Mouse (Mus musculus): ENCODE measurements around the gene Nbea.

DNA sequence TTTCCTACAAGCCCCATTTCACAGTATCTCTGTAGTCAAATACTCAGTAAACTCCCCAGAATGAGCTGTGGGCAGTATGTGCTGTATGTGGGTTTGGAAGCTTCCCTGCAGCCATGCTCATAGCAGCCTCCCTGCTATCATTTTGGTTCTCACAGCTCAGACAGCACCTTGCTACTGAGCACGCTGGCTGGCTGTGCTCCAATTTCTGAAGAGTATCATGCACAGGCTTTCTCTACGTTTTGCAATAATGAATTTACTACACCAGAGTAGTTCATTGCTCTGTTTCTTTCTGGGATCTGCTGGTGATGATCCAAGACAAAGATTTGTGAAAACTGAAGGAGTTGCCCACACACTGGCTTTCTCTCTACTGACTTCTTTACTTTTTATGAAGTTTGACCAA lies 505.8 kb downstream of the Nbea start:
- TF ChIP-seq CTCF (IDR thresholded peaks at IDR 0.05 in 2 of 3, conservative IDR thresholded peaks at IDR 0.05 in 1 of 3; ENCODE audit: control insufficient read depth in 1 of 3, insufficient read depth in 1 of 3, low read depth in 2 of 3, low read length in 3 of 3, poor library complexity in 1 of 3, severe bottlenecking in 1 of 3) (no peak), SIN3A (IDR thresholded peaks at IDR 0.05; ENCODE audit: low read length) (no peak)
